Mouse (Mus musculus) stomach, postnatal 0 days (tissue): ENCODE measurements at regions not wholly inside any gene's neighbourhood (a gene's known extent, or its start where the extent isn't known, plus 50 kb on each side); places are given as distances from the start of the nearest gene placed in this dataset.

Experiments
- CTCF ChIP-seq: IDR thresholded peaks from 2 replicates; pipeline ENCODE4 v1.5.1; 2016; ENCODE audit warnings: antibody characterized with exemption, low read depth, mild to moderate bottlenecking, moderate library complexity
- EP300 ChIP-seq: optimal IDR thresholded peaks from 2 replicates; pipeline ENCODE3; 2016; ENCODE audit warnings: antibody characterized with exemption

DNA sequence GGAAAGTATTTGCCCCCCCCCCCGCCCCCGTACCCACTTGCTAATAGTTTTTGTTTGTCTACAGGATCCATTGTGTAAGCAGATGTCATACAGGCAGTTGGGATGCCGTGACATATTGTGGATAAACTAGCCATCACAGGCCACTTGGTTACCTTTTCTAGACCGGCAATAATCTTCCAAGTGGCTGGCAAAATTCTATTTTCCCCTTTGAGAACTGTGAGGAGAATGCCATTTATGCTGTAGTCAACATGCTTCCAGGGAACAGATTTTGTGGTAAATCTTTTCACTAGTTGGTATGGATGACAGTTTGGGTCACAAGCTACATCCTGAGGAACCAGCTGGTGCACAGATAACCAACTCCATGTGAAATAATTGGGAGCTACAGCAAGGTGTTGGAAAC lies 456.5 kb upstream of the Plxna2 start:
- TF ChIP-seq CTCF (no peak), EP300 (no peak)
